Mouse (Mus musculus) kidney, adult 2 months (tissue): ENCODE results near the gene Enpp7. TPM values are rescaled to one million over a fixed set of nuclear protein-coding genes. Genes with fewer than 3 reads are reported as not detected.
A peak's percentile ranks its signal among the peaks of the same experiment; 100 is the strongest.

Source experiments
- DNase-seq: peaks from one replicate; pipeline ENCODE4 v3.0.0; 2021
- H3K27ac ChIP-seq: fragments of 200-500 bp; 2 replicates; pipeline ENCODE4 v1.5.1; 2012; ENCODE audit warnings: low read depth, low read length, control low read depth, inconsistent platforms; ENCODE audit not compliant: insufficient read depth
- H3K27me3 ChIP-seq: fragments of 200-500 bp; replicated peaks from 2 replicates; pipeline ENCODE4 v1.6.1; 2012; ENCODE audit warnings: mild to moderate bottlenecking, moderate library complexity, low read length, inconsistent platforms; ENCODE audit not compliant: control insufficient read depth, insufficient read depth
- H3K36me3 ChIP-seq: fragments of 200-500 bp; 2 replicates; pipeline ENCODE4 v1.6.1; 2012; ENCODE audit warnings: mild to moderate bottlenecking, moderate library complexity, low read length, inconsistent platforms; ENCODE audit not compliant: control insufficient read depth, insufficient read depth
- H3K4me1 ChIP-seq: fragments of 200-500 bp; 2 replicates; pipeline ENCODE4 v1.6.1; 2011; ENCODE audit warnings: low read length; ENCODE audit not compliant: control insufficient read depth, insufficient read depth
- H3K4me3 ChIP-seq: fragments of 200-500 bp; 2 replicates; pipeline ENCODE4 v1.5.1; 2011; ENCODE audit warnings: mild to moderate bottlenecking, low read depth, low read length, control low read depth; ENCODE audit not compliant: insufficient read depth
- CTCF ChIP-seq: fragments of 200-500 bp; conservative IDR thresholded peaks from 2 replicates; pipeline ENCODE4 v1.5.1; 2011; ENCODE audit warnings: low read depth, mild to moderate bottlenecking, control low read depth, low read length, moderate library complexity, mixed read lengths; ENCODE audit not compliant: insufficient read depth, insufficient read length
- POLR2A ChIP-seq: fragments of 200-500 bp; IDR thresholded peaks from one replicate; pipeline ENCODE4 v1.6.1; 2011; ENCODE audit warnings: low read depth, low read length, control low read depth
- WGBS: fragments of 180-500 bp; shearing (Covaris S2); methylation state at CpG from one replicate; pipeline ENCODE4 v1.1.7; 2018; 5-methylcytosine and 5-hydroxymethylcytosine counted together
- polyA plus RNA-seq: library from polyadenylated mRNA; depleted of rRNA; stranded (reverse); fragments of >200 nt; gene quantifications from 2 replicates; pipeline ENCODE4 v1.2.3, GENCODE M21; 2012

Enpp7 gene
- polyA plus RNA-seq, 1 experiment = not detected

DNA sequence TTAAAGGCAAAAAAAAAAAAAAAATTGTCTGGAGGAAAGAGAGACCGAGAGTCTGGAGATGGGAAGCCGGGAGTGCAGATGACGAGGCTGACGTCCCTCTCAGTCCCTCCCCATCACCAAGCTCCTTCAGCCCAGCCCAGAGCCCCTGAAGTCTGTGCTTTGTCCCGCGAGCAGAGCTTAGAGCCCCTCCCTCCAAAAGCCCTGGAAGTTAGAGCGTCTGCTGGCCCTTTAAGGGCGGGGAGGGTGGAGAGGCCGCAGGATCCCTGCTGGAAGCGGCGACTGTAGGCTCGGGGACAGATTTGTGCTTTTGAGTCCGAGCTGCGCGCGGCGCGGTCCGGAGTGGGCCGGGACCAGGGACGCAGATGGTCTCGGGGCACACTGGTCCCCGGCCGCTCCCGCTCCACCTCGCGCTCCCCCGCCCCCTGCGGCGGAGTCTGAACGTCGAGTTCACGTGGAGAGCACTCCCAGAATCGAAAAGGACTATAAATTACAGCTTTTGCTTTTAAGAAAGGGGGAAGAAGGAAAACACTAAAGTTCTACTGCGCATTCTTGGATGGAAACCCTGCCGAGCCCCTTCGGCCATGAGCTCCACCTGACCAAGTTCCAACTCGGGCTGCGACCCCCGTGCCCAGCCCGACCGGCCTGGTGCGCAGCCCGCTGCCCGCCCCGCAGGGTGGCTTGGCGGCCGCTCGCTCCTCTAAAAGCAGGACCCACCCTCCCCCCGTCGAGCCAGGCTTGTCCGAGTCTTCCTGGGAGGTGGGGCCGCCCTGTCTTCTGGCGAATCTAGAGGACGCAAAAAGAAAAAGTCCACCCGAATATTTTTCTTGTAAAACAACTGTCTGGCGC is 49.2 kb downstream of the Enpp7 start:
- Histone ChIP-seq H3K27me3 (no peaks in the 10 kb centered on the region; the same call in 1 of the 2 replicates), H3K27ac (no peak overlapping the region), H3K4me1 (peaks cover 11% of the 10 kb centered on the region; the same call in 1 of the 2 replicates), H3K36me3 (no peaks in the 10 kb centered on the region), H3K4me3 (peak overlapping the region; percentile 34; the same call in 1 of the 2 replicates)
- WGBS = 25% methylated on average over 57 of the region's 57 CpGs
- DNase-seq = no peak
- TF ChIP-seq CTCF (no peak), POLR2A (no peak)

DNA sequence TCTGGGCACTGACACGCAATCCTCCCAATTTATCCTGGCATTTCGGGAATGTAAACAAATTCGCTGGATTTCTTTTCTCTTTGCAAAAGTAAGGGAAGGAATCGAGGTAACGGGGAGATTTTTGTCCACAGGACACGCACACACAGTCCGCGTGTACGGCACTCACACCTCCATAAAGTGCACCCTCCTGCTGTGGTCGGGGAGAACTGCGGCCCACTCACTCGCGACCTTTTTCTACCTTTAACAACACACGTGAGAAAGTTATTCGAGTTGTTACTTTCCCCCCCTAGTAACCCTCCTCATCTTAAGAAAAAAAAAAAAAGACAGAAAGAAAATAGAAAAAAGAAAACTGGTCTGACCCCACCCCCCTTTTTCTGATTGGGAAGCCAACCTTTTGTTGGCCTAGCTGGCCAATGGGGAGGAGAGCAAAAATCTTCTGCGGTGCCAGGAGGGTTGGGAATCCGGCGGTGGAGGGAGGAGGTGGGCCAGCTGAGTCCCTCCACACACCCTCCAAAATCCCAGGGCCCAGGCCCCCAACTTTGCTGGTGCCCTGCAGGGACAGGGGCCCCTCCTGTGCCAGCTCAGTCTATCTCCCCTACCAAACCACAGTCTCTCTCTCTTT is 49.9 kb downstream of the Enpp7 start:
- WGBS = 85% methylated on average over 18 of the region's 18 CpGs
- no peak for TF ChIP-seq CTCF
- no peak for TF ChIP-seq POLR2A
- DNase-seq = no peak
- Histone ChIP-seq H3K36me3 (no peaks in the 10 kb centered on the region), H3K27ac (no peak overlapping the region), H3K27me3 (peaks cover 4% of the 10 kb centered on the region), H3K4me1 (peaks cover 14% of the 10 kb centered on the region; the same call in 1 of the 2 replicates), H3K4me3 (no peak overlapping the region)

GRCm38 (mm10) chr11:119038744-119039484 is 50.9 kb downstream of the Enpp7 start:
- peaks cover 7% of the 10 kb centered on the region for H3K27me3 ChIP-seq

GRCm38 (mm10) chr11:119039732-119040512 is 51.9 kb downstream of the Enpp7 start:
- no peak for DNase-seq
- no peaks in the 10 kb centered on the region for H3K36me3 ChIP-seq
- no peak overlapping the region for H3K27ac ChIP-seq
- H3K27me3 ChIP-seq = peaks cover 9% of the 10 kb centered on the region
- H3K4me3 ChIP-seq = peak overlapping the region; percentile 79
- peaks cover 18% of the 10 kb centered on the region; the same call in 1 of the 2 replicates for H3K4me1 ChIP-seq
- TF ChIP-seq POLR2A (no peak), CTCF (no peak)
- WGBS = 39% methylated on average over 21 of the region's 21 CpGs

More at GRCm38 (mm10) chr11:119038744-119039484, 50.9 kb downstream of the Enpp7 start:
- WGBS = 90% methylated on average over 22 of the region's 22 CpGs
- Histone ChIP-seq H3K4me1 (peaks cover 14% of the 10 kb centered on the region; the same call in 1 of the 2 replicates), H3K27ac (no peak overlapping the region), H3K36me3 (no peaks in the 10 kb centered on the region), H3K4me3 (no peak overlapping the region)
- TF ChIP-seq CTCF (no peak), POLR2A (no peak)
- no peak for DNase-seq

- WGBS = under 1% methylated on average over 63 of the region's 63 CpGs
- Histone ChIP-seq H3K27ac (peak within 1 kb of the TSS; percentile 81), H3K4me1 (peaks cover 18% of the 10 kb centered on the region; the same call in 1 of the 2 replicates), H3K36me3 (no peaks in the 10 kb centered on the region), H3K4me3 (peak within 1 kb of the TSS; percentile 79), H3K27me3 (peaks cover 9% of the 10 kb centered on the region)
- no peak for TF ChIP-seq CTCF
- TF ChIP-seq POLR2A = peak; percentile 48
- peak; percentile 100 for DNase-seq
Observed at GRCm38 (mm10) chr11:119040600-119041324, 52.8 kb downstream of the Enpp7 start, which contains the start of gene Cbx8. Gene Cbx8, minus strand, starts transcription at chr11:119040969.

GRCm38 (mm10) chr11:119041325-119041716 is 53.3 kb downstream of the Enpp7 start:
- TF ChIP-seq CTCF (no peak), POLR2A (no peak)
- under 1% methylated on average over 31 of the region's 31 CpGs for WGBS
- peaks cover 9% of the 10 kb centered on the region for H3K27me3 ChIP-seq
- no peak overlapping the region for H3K27ac ChIP-seq
- peaks cover 18% of the 10 kb centered on the region; the same call in 1 of the 2 replicates for H3K4me1 ChIP-seq
- no peak for DNase-seq
- H3K36me3 ChIP-seq = no peaks in the 10 kb centered on the region
- peak overlapping the region; percentile 64 for H3K4me3 ChIP-seq
